In the genomic region with DNA sequence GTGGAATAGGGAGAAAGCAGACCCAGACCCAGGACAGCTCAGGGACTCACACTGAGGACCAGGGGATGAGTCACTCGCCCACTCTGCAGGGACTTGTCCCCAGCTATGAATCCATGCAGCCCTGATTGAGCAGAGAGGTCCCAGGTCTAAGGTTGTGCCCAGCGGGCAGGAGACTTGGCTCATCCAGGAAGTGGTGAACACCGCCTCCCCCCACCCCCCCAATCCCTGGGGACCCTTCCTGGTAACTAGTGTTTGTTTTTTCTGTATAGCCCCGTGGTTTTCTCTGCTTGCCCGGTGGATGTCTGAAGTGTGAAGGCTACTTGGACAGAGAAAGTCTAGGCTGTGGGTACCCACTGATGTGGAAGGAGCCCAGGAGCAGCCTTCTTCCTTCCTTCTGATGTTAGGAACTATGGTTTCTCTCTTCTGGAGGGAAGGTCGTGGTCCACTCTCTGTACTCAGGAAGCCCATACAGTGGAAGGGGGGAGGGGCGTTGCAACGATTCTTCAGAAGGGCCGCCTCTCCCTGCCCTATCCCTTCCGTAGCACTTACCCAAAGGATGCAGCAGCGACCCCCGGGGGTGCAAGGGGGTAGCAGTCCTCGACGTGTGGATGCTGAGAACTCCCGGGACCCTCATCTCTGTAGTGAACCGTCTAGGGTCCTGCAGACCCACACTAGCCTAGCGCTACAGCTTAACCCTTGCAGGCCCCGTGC, we compare ENCODE assay signal across 7 mouse cellular contexts.
DNase-seq lines count a peak whose midpoint lies in the region; ATAC-seq and TF ChIP-seq lines count a peak whose summit lies in the region.

No protein-coding gene starts in this region.

- peaks cover 33% of the 10 kb centered on the region for H3K27me3 ChIP-seq in E14TG2a.4 (ENCODE audit: insufficient read depth, low read length)
- H3K27me3 ChIP-seq in forebrain, embryonic 14.5 days (replicated peaks; ENCODE audit: control insufficient read depth, insufficient read depth, low read length), result no peaks in the 10 kb centered on the region
- peaks cover 6% of the 10 kb centered on the region; the same call in 1 of the 2 replicates for H3K27me3 ChIP-seq in hindbrain, embryonic 14.5 days (ENCODE audit: control insufficient read depth, insufficient read depth, low read length)
- H3K27me3 ChIP-seq in liver, embryonic 12.5 days (replicated peaks), result peaks cover 52% of the 10 kb centered on the region
- H3K27me3 ChIP-seq in neural tube, embryonic 12.5 days (replicated peaks), result no peaks in the 10 kb centered on the region

- peak; percentile 8 for ATAC-seq in forebrain, embryonic 14.5 days
- ATAC-seq in hindbrain, embryonic 14.5 days (ENCODE audit: low FRiP score), result 0 out of 2 replicates have a peak, but pooled peaks have one; percentile 15
- peak; percentile 38 for ATAC-seq in liver, embryonic 12.5 days
- peak; percentile 39 for ATAC-seq in neural tube, embryonic 12.5 days (ENCODE audit: low FRiP score, low read depth)

- TF ChIP-seq CTCF in E14TG2a.4 (conservative IDR thresholded peaks at IDR 0.05; ENCODE audit: low read length), result 0 out of 2 replicates have a peak, but pooled peaks have one; percentile 5

- no peaks in the 10 kb centered on the region for H3K36me3 ChIP-seq in E14TG2a.4 (ENCODE audit: insufficient read depth, low read length)
- H3K36me3 ChIP-seq in forebrain, embryonic 14.5 days (ENCODE audit: control insufficient read depth, insufficient read depth, low read length), result no peaks in the 10 kb centered on the region
- H3K36me3 ChIP-seq in hindbrain, embryonic 14.5 days (replicated peaks; ENCODE audit: control insufficient read depth, insufficient read depth), result no peaks in the 10 kb centered on the region
- H3K36me3 ChIP-seq in liver, embryonic 12.5 days, result no peaks in the 10 kb centered on the region
- H3K36me3 ChIP-seq in neural tube, embryonic 12.5 days, result no peaks in the 10 kb centered on the region

- peak; percentile 45 for DNase-seq in T-cell, adult 2 months (ENCODE audit: low spot score)
- DNase-seq in forebrain, embryonic 14.5 days (ENCODE audit: low spot score), result peak; percentile 51
- no peak for DNase-seq in hindbrain, embryonic 14.5 days (ENCODE audit: low spot score)
- no peak for DNase-seq in cerebellum, postnatal 25 days

- peaks cover 67% of the 10 kb centered on the region for H3K4me1 ChIP-seq in E14TG2a.4 (replicated peaks; ENCODE audit: low read depth, low read length)
- H3K4me1 ChIP-seq in forebrain, embryonic 14.5 days (ENCODE audit: control insufficient read depth, insufficient read depth, low read length), result peaks cover 43% of the 10 kb centered on the region
- H3K4me1 ChIP-seq in hindbrain, embryonic 14.5 days (replicated peaks; ENCODE audit: control insufficient read depth, insufficient read depth, low read length), result peaks cover 37% of the 10 kb centered on the region
- H3K4me1 ChIP-seq in liver, embryonic 12.5 days, result peaks cover 57% of the 10 kb centered on the region
- peaks cover 69% of the 10 kb centered on the region for H3K4me1 ChIP-seq in neural tube, embryonic 12.5 days

- peak overlapping the region; percentile 87 for H3K4me2 ChIP-seq in forebrain, embryonic 14.5 days (ENCODE audit: low read length)
- H3K4me2 ChIP-seq in hindbrain, embryonic 14.5 days (replicated peaks), result peak overlapping the region; percentile 73
- H3K4me2 ChIP-seq in liver, embryonic 12.5 days, result peak overlapping the region; percentile 60
- H3K4me2 ChIP-seq in neural tube, embryonic 12.5 days (replicated peaks), result peak overlapping the region; percentile 89

- no peaks in the 10 kb centered on the region for H3K9me3 ChIP-seq in E14TG2a.4 (ENCODE audit: low read length)
- no peaks in the 10 kb centered on the region for H3K9me3 ChIP-seq in forebrain, embryonic 14.5 days (replicated peaks; ENCODE audit: control insufficient read depth, low read length)
- H3K9me3 ChIP-seq in hindbrain, embryonic 14.5 days (ENCODE audit: control insufficient read depth, low read length), result no peaks in the 10 kb centered on the region
- H3K9me3 ChIP-seq in liver, embryonic 12.5 days (replicated peaks), result no peaks in the 10 kb centered on the region
- no peaks in the 10 kb centered on the region for H3K9me3 ChIP-seq in neural tube, embryonic 12.5 days

- 10% methylated on average over 18 of the region's 18 CpGs for WGBS in forebrain, embryonic 14.5 days
- 5% methylated on average over 18 of the region's 18 CpGs for WGBS in hindbrain, embryonic 14.5 days
- WGBS in liver, embryonic 12.5 days (ENCODE audit: insufficient replicate concordance), result 3% methylated on average over 18 of the region's 18 CpGs
- 6% methylated on average over 18 of the region's 18 CpGs for WGBS in neural tube, embryonic 12.5 days

- peak overlapping the region; percentile 75 for H3K9ac ChIP-seq in forebrain, embryonic 14.5 days (ENCODE audit: low read length)
- H3K9ac ChIP-seq in hindbrain, embryonic 14.5 days, result peak overlapping the region; percentile 48
- H3K9ac ChIP-seq in liver, embryonic 12.5 days, result no peak overlapping the region
- H3K9ac ChIP-seq in neural tube, embryonic 12.5 days, result peak overlapping the region; percentile 73; the same call in 1 of the 2 replicates

- H3K4me3 ChIP-seq in E14TG2a.4 (replicated peaks; ENCODE audit: low read length), result peak overlapping the region; percentile 86
- peak overlapping the region; percentile 55 for H3K4me3 ChIP-seq in forebrain, embryonic 14.5 days (ENCODE audit: low read depth, low read length)
- peak overlapping the region; percentile 48 for H3K4me3 ChIP-seq in hindbrain, embryonic 14.5 days (replicated peaks; ENCODE audit: low read length)
- peak overlapping the region; percentile 59 for H3K4me3 ChIP-seq in liver, embryonic 12.5 days
- H3K4me3 ChIP-seq in neural tube, embryonic 12.5 days, result peak overlapping the region; percentile 62

- H3K27ac ChIP-seq in forebrain, embryonic 14.5 days (ENCODE audit: low read depth, low read length), result peak overlapping the region; percentile 72; the same call in 1 of the 2 replicates
- no peak overlapping the region; the same call in 1 of the 2 replicates for H3K27ac ChIP-seq in hindbrain, embryonic 14.5 days
- H3K27ac ChIP-seq in liver, embryonic 12.5 days, result peak overlapping the region; percentile 45
- 0 out of 2 replicates have a peak overlapping the region, but pooled peaks have one; percentile 46 for H3K27ac ChIP-seq in neural tube, embryonic 12.5 days

Comparison
In these comparisons a context has a peak if more than half of its experiments do, and no peak if none do; other contexts are left out.
1. DNase-seq: peak in T-cell, adult 2 months (single experiment) and forebrain, embryonic 14.5 days (single experiment); none in hindbrain, embryonic 14.5 days (single experiment) and cerebellum, postnatal 25 days (0 of 2).
2. Peak in every context shown above with its lines, with median percentiles within 50 percentile points of each other: H3K4me3 ChIP-seq, ATAC-seq and H3K4me2 ChIP-seq.